Mouse (Mus musculus) lung, embryonic 16.5 days (tissue): Measurements from ENCODE around the gene Sbf2. TPM values are rescaled to one million over a fixed set of nuclear protein-coding genes. Genes with fewer than 3 reads are reported as not detected.
"Not testable (repeated sequence)": the region's sequence is repeated elsewhere in the genome, so short reads cannot be mapped to it uniquely, and the experiment has no call there.

Experiments used
- ATAC-seq: fragments of 200-750 bp; cut with Nextera tagmentation; 2 replicates; pipeline ENCODE4 v1.8.0; 2017; ENCODE audit warnings: low read depth, mild to moderate bottlenecking, moderate library complexity
- H3K27ac ChIP-seq: fragments of 300-500 bp; sonication (generic); 2 replicates; pipeline ENCODE4 v1.5.1; 2014; ENCODE audit warnings: mild to moderate bottlenecking, control low read depth, low read length
- H3K27me3 ChIP-seq: fragments of 300-500 bp; sonication (generic); 2 replicates; pipeline ENCODE4 v1.6.1; 2014; ENCODE audit warnings: low read depth, low read length, mixed read lengths; ENCODE audit not compliant: control insufficient read depth, insufficient read depth
- H3K36me3 ChIP-seq: fragments of 300-500 bp; sonication (generic); 2 replicates; pipeline ENCODE4 v1.6.1; 2014; ENCODE audit warnings: low read length; ENCODE audit not compliant: control insufficient read depth, insufficient read depth
- H3K4me1 ChIP-seq: fragments of 300-500 bp; sonication (generic); replicated peaks from 2 replicates; pipeline ENCODE4 v1.6.1; 2014; ENCODE audit warnings: low read length, mixed read lengths; ENCODE audit not compliant: control insufficient read depth, insufficient read depth
- H3K4me2 ChIP-seq: fragments of 300-500 bp; sonication (generic); 2 replicates; pipeline ENCODE4 v1.6.1; 2014; ENCODE audit warnings: low read depth, low read length, control low read depth
- H3K4me3 ChIP-seq: fragments of 300-500 bp; sonication (generic); 2 replicates; pipeline ENCODE4 v1.5.1; 2014; ENCODE audit warnings: mild to moderate bottlenecking, low read length, control low read depth
- H3K9ac ChIP-seq: fragments of 300-500 bp; sonication (generic); 2 replicates; pipeline ENCODE4 v1.6.1; 2014; ENCODE audit warnings: low read length, control low read depth
- H3K9me3 ChIP-seq: fragments of 300-500 bp; sonication (generic); 2 replicates; pipeline ENCODE4 v1.6.1; 2016; ENCODE audit warnings: low read length; ENCODE audit not compliant: control insufficient read depth
- WGBS: fragments of 180-500 bp; shearing (Covaris S2); extraction: QIAGEN DNeasy Blood & Tissue Kit; methylation state at CpG from one replicate; pipeline ENCODE4 v1.1.7; 2014; 5-methylcytosine and 5-hydroxymethylcytosine counted together
- polyA plus RNA-seq: library from polyadenylated mRNA; unstranded; fragments of >200 nt; fragmentation: Nextera tagmentation; extraction: Ambion mirVana; gene quantifications from 2 replicates; pipeline ENCODE4 v1.2.1, GENCODE M21; 2015

Sbf2 gene
- polyA plus RNA-seq, 1 experiment from 2014 or later: 37.9 TPM

DNA sequence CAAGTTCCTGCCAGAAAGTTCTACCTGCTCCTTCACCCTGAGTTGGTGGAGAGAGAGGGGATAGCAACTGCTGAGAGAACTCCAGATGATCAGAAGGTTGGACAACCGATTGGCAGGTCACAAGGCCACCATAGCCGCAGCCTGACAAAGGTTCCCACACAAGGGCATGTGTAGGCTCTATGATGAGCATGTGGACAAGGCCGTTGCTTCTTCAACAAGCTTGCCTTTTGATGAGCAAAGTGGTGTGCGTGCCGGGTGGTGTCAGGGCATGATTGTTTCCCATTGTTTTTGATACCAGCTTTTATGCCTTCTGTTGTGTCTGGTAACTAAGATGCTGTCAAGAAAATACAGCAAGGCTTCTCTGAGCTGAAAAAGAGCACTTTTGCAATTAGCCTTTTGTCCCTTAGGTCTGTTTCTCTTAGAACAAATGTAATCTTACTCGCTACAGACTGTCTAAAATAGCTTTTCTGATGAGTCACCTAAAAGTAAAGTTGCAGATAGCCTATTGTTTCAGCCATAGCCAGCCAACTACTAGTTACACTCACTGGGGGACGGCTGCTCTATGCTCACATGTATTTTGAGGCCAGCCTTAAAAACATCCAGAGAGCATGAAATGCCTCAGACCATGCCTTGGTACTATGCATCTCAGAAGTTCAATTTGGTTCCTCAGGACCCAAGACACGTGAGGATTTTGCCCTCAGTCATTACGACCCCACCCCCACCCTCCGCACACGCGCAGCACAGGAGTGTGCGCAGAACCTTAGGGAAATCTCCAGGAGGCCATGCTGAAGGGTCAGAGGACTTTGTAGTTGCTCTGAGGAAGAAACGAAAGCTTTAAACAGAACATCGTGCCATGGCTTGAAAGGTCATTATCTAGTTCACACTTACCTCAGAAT, 33.1 kb upstream of the Sbf2 start:
- H3K4me3 ChIP-seq: no peak overlapping the region
- no peak overlapping the region for H3K27ac ChIP-seq
- H3K4me1 ChIP-seq: peaks cover 19% of the 10 kb centered on the region
- H3K27me3 ChIP-seq: no peaks in the 10 kb centered on the region
- ATAC-seq: no peak
- H3K9ac ChIP-seq: no peak overlapping the region; the same call in 1 of the 2 replicates
- peaks cover 5% of the 10 kb centered on the region for H3K9me3 ChIP-seq
- no peaks in the 10 kb centered on the region for H3K36me3 ChIP-seq
- 57% methylated on average over 15 of the region's 15 CpGs for WGBS
- H3K4me2 ChIP-seq: no peak overlapping the region

DNA sequence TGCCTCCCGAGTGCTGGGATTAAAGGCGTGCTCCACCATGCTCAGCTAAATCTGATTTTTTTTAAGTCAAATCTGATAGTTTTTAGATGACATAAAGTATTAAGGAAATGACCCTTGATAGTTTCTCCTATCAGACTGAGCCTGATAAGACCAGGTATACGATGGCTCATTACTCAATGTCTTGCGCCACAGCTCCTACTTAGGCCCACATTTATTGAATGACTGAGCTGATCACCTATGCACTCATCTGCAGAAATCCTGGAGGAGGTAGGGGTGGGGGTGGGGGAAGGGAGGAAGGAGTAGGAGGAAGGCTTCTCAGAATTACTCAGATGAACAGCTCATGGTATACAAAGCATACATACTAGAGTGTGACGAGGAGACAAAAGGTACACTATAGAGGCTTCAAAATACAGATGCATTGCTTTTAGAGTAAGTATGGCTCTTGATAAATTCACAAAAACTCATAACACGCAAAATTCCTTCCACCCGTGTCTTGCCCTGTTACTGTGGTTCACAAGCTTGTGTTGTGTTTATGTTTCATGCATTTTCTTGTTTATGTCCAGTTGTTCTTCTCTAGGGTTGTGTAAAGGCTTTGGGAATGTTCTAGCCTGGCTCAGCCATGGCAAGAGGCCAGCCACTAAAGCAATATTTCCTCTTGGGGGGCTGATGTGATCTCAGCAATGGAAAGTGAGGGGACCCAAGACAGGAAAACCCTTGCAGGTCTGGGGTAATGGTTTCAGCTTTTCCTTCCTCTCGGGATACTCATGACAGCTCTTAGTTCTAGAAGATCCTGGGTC, 32.1 kb upstream of the Sbf2 start:
- Histone ChIP-seq H3K4me3 (no peak overlapping the region), H3K36me3 (no peaks in the 10 kb centered on the region), H3K4me1 (peaks cover 19% of the 10 kb centered on the region), H3K9ac (no peak overlapping the region), H3K9me3 (peaks cover 5% of the 10 kb centered on the region), H3K4me2 (no peak overlapping the region), H3K27ac (no peak overlapping the region), H3K27me3 (no peaks in the 10 kb centered on the region)
- 76% methylated on average over 8 of the region's 8 CpGs for WGBS
- no peak for ATAC-seq

DNA sequence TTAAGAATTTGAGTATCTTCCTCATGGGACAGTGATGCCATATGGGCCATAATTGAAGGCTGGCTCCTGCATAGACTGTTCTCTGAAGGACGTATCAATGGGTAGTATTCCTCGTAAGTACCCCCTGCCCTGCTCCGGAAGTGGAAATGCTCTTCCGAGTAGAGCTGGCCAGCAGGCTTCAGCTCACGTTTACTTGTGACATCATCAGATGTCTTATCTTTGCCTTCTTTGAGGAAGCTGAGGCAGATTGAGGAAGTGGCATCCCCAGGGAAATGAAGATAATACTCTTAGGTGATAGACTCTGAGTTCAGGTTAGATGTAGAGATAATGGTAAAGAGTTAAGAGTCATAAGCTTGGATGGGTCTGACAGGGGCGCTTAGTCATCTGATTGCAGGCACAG, 31.1 kb upstream of the Sbf2 start:
- no peaks in the 10 kb centered on the region for H3K27me3 ChIP-seq
- H3K4me1 ChIP-seq: peaks cover 19% of the 10 kb centered on the region
- H3K4me3 ChIP-seq: no peak overlapping the region
- no peak overlapping the region for H3K4me2 ChIP-seq
- ATAC-seq: no peak
- WGBS: 63% methylated on average over 6 of the region's 6 CpGs
- no peaks in the 10 kb centered on the region for H3K36me3 ChIP-seq
- peaks cover 5% of the 10 kb centered on the region for H3K9me3 ChIP-seq
- H3K27ac ChIP-seq: no peak overlapping the region
- no peak overlapping the region for H3K9ac ChIP-seq

DNA sequence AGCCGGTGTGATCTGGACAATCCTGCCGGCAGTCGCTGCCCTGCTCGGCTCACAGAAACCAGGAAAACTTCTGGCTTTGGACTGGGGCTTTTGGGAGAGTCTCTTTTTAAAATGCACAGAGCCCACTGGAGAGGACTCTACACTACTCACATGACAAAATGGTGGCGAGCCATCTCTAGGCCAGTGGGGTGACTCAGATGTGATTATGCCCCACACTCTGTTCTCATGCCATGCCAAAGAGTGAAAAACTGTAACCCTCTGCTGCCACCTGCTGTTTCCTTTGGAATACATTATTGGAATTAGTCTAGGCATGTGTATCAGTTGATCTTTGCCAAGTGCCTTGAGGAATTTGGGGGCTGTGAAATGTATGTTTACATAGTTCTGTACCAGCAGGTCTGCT, 30.6 kb upstream of the Sbf2 start:
- Histone ChIP-seq H3K27me3 (no peaks in the 10 kb centered on the region), H3K36me3 (no peaks in the 10 kb centered on the region), H3K4me3 (no peak overlapping the region), H3K9ac (no peak overlapping the region), H3K4me2 (no peak overlapping the region), H3K9me3 (peaks cover 5% of the 10 kb centered on the region), H3K27ac (no peak overlapping the region), H3K4me1 (peaks cover 19% of the 10 kb centered on the region)
- 70% methylated on average over 5 of the region's 5 CpGs for WGBS
- ATAC-seq: peak; percentile 61

DNA sequence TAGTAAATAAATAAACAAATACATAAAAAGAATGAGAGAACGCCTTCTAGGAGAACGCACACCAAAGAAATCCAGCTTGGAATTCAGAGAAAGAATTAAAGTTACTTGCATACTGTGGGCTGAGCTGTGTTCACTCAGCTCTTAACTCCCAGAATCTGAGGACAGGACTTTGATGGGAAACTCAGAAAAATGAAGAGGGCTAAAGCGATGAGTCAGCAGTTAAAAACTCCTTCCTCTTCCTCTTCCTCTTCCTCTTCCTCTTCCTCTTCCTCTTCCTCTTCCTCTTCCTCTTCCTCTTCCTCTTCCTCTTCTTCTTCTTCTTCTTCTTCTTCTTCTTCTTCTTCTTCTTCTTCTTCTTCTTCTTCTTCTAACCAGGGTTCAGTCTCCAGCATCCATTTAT, 25.2 kb upstream of the Sbf2 start:
- not testable (repeated sequence) for H3K9me3 ChIP-seq, H3K4me1 ChIP-seq, H3K36me3 ChIP-seq, H3K9ac ChIP-seq, H3K4me2 ChIP-seq, H3K4me3 ChIP-seq, H3K27ac ChIP-seq, ATAC-seq, H3K27me3 ChIP-seq
- 95% methylated on average over 3 of the region's 3 CpGs for WGBS

DNA sequence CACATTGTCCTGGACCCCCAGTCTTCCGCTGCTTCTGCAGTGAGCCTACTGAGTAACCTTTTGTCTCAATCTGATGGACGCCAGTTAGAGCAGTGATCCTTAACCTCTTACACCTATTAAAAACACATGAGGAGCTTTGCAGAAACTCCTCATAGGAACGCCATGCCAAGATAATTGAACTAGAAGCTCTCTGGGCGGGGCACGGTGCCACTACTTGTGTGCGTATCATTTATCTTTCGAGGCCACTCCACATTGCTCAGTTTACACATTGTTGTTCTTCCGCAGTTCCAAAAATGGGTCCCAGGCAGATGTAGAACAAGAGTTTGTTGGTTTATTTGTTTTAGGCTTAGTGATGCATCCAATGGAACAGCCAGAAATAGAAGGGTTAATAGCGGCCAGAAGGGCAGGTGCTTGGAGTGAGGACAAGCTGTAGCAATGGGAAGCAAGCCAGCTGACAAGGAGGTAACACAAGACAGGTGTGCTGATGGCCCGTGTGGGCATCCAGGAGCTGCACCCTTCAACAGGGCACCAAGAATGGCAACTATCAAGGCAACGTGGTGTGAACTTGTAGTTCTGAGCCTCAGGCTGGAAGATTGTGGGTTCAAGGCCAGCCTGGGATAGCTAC, 24.7 kb upstream of the Sbf2 start:
- ATAC-seq: no peak
- Histone ChIP-seq H3K4me2 (no peak overlapping the region), H3K27ac (no peak overlapping the region), H3K4me1 (peaks cover 2% of the 10 kb centered on the region; the same call in 1 of the 2 replicates), H3K4me3 (no peak overlapping the region), H3K9me3 (no peaks in the 10 kb centered on the region), H3K9ac (no peak overlapping the region), H3K27me3 (no peaks in the 10 kb centered on the region), H3K36me3 (no peaks in the 10 kb centered on the region)
- 71% methylated on average over 11 of the region's 11 CpGs for WGBS

DNA sequence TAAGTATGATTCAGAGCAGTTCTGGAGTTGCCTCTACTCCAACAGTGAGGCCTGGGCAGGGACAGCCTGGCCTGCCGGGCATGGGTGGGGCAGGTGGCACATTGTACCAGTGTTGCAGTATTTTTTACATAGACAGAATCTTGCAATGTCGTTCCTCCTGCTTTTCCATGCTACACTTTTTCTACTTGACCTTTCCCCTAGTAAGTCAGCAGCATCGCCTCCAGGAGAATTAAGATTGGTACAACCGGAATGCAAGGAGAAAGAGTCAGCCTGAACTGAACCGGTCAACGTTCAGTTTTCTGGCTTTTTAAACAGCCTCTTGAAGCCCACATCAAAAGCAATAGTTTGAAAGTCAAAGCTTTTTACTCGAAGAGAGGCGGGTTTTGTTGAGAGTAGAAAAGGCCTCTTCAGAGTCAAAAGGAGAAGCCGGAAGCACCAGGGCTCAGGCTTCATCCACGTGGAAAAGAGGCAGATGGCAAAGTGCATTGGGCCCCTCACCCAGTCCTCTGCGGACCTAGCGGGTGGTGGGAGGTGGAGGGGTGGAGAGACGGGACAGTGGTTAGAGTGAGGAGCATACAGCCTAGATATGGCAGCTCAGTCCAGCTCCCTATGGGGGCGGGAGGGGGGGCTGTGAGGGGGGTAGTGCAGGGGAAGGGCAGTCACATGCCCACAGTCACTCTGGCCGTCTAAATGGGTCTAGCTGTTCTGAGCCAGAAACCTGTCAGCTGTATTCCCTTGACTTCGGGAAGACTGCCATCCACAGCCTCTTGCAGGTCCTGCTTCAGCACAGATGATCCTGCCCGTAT, 23.8 kb upstream of the Sbf2 start:
- Histone ChIP-seq H3K27ac (peak overlapping the region; percentile 19), H3K4me3 (no peak overlapping the region), H3K9me3 (no peaks in the 10 kb centered on the region), H3K9ac (no peak overlapping the region), H3K36me3 (no peaks in the 10 kb centered on the region), H3K4me1 (peaks cover 2% of the 10 kb centered on the region; the same call in 1 of the 2 replicates), H3K27me3 (no peaks in the 10 kb centered on the region), H3K4me2 (0 out of 2 replicates have a peak overlapping the region, but pooled peaks have one; percentile 1)
- ATAC-seq: peak; percentile 64
- 34% methylated on average over 17 of the region's 17 CpGs for WGBS

DNA sequence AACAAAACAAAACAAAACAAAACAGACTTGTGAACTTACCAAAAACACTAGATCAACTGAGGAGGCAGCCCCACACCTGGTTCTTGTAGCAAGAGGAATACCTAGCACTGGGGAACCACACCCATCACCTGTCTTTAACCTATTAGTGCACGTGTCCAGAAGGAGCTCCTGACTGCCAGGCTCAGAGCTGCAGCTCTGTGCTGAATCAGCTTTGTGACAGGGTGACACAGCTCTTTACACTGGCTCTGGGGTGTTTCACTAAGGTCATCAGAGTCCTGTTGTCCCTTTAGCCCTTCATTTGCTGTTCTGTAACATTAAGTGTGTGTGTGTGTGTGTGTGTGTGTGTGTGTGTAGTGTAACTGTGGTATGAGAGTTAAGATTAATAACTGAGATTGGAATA, 21.8 kb upstream of the Sbf2 start:
- Histone ChIP-seq H3K9me3 (no peaks in the 10 kb centered on the region), H3K27ac (no peak overlapping the region), H3K27me3 (no peaks in the 10 kb centered on the region), H3K4me3 (no peak overlapping the region), H3K36me3 (no peaks in the 10 kb centered on the region), H3K4me2 (no peak overlapping the region), H3K4me1 (peaks cover 2% of the 10 kb centered on the region; the same call in 1 of the 2 replicates), H3K9ac (no peak overlapping the region)
- ATAC-seq: no peak
- 39% methylated on average over 1 of the region's 1 CpGs for WGBS
